Mouse (Mus musculus): Measurements from ENCODE around the gene Smarca1. TPM values are rescaled to one million over a fixed set of nuclear protein-coding genes. Genes with fewer than 3 reads are reported as not detected.

The Smarca1 gene
- not detected for total RNA-seq (2023)

GRCm38 (mm10) chrX:47892431-47893024 is at the start of gene Smarca1:
TSS of gene Smarca1 (minus strand) at chrX:47892974.

GRCm38 (mm10) chrX:47912306-47912792 is 19.6 kb upstream of the Smarca1 start, which contains the start of gene Ocrl:
TSS of gene Ocrl (plus strand) at chrX:47912387.

Other genes starting within 250 kb of the Smarca1 start
- 14.9 TPM for gene Ocrl, start 19.4 kb upstream of the Smarca1 start, total RNA-seq (2023)
- gene Apln, start 141.9 kb upstream of the Smarca1 start, total RNA-seq (2023): not detected
- not detected for gene Xpnpep2, start 215.8 kb upstream of the Smarca1 start, total RNA-seq (2023)

Measured in CD4-positive naive resting alpha-beta T cell, adult 57 days (primary cell).